Mouse (Mus musculus) C2C12 (cell line): ENCODE measurements around the gene Vash2. TPM values are rescaled to one million over a fixed set of nuclear protein-coding genes. Genes with fewer than 3 reads are reported as not detected.

Experiments
- H3K27me3 ChIP-seq: one replicate; pipeline ENCODE4 v1.6.1; 2011; ENCODE audit not compliant: control insufficient read depth, insufficient read depth, insufficient read length
- H3K36me3 ChIP-seq: one replicate; pipeline ENCODE4 v1.6.1; 2011; ENCODE audit not compliant: control insufficient read depth, insufficient read depth
- H3K4me3 ChIP-seq: one replicate; pipeline ENCODE4 v1.5.1; 2011; ENCODE audit warnings: mild to moderate bottlenecking, control low read depth; ENCODE audit not compliant: poor library complexity, insufficient read depth, severe bottlenecking
- H3K79me2 ChIP-seq: one replicate; pipeline ENCODE4 v1.6.1; 2011; ENCODE audit not compliant: control insufficient read depth, insufficient read depth
- H3K79me3 ChIP-seq: one replicate; pipeline ENCODE4 v1.6.1; 2011; ENCODE audit warnings: low read depth, control low read depth
- H3ac ChIP-seq: one replicate; pipeline ENCODE3; 2011; ENCODE audit warnings: low read depth; ENCODE audit not compliant: control insufficient read depth, insufficient read length
- CEBPB ChIP-seq: IDR thresholded peaks from one replicate; pipeline ENCODE4 v1.6.1; 2011; ENCODE audit warnings: low read depth, mild to moderate bottlenecking, control low read depth, moderate library complexity
- CTCF ChIP-seq: IDR thresholded peaks from one replicate; pipeline ENCODE4 v1.5.1; 2011; ENCODE audit not compliant: control insufficient read depth, insufficient read depth, insufficient read length
- FOSL1 ChIP-seq: IDR thresholded peaks from one replicate; pipeline ENCODE4 v1.8.0; 2011; ENCODE audit warnings: mild to moderate bottlenecking, low read length; ENCODE audit not compliant: poor library complexity, insufficient read depth, severe bottlenecking
- MAX ChIP-seq: IDR thresholded peaks from one replicate; pipeline ENCODE4 v1.6.1; 2011; ENCODE audit warnings: mild to moderate bottlenecking, control low read depth
- MYOD1 ChIP-seq: IDR thresholded peaks from one replicate; pipeline ENCODE4 v1.6.1; 2011; ENCODE audit warnings: low read depth; ENCODE audit not compliant: control insufficient read depth, insufficient read length
- MYOG ChIP-seq: IDR thresholded peaks from one replicate; pipeline ENCODE4 v1.6.1; 2011; ENCODE audit not compliant: control insufficient read depth, insufficient read length; ENCODE audit errors: extremely low read depth
- USF1 ChIP-seq: IDR thresholded peaks from one replicate; pipeline ENCODE4 v1.6.1; 2011; ENCODE audit warnings: low read depth, mild to moderate bottlenecking, control low read depth, moderate library complexity
- polyA plus RNA-seq: library from polyadenylated mRNA; unstranded; fragments of >200 nt; fragmentation: generic; extraction: Trizol; gene quantifications from one replicate; pipeline ENCODE4 v1.2.1, GENCODE M21; 2012; ENCODE audit warnings: missing spikeins

Vash2 gene
- polyA plus RNA-seq, 1 experiment, result 15.6 TPM

DNA sequence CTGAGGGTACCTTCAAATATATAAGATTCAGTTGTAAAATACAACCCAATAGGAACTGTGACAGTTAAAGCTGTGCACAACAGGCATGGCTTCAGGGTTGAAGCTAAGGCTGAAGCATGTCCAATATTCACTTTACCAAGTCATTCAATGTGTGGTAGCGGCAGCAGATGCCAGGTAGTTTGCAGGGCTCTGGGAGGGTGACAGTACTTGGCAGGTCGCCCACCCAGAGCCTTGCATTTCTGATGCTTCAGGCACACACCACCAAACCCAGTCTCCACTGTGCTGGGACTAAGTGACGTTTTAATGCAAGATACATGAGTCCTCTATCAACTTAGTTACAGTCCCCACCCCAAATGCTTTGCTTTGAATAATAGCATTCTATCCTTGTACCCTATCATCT lies 21.6 kb upstream of the Vash2 start:
- H3K4me3 ChIP-seq, result no peak overlapping the region
- no peak overlapping the region for H3ac ChIP-seq
- no peaks in the 10 kb centered on the region for H3K27me3 ChIP-seq
- H3K36me3 ChIP-seq, result peaks cover 29% of the 10 kb centered on the region
- H3K79me2 ChIP-seq, result no peaks in the 10 kb centered on the region
- no peaks in the 10 kb centered on the region for H3K79me3 ChIP-seq
- TF ChIP-seq USF1 (no peak), MYOG (no peak), MYOD1 (no peak), MAX (no peak), FOSL1 (no peak), CTCF (no peak), CEBPB (no peak)

DNA sequence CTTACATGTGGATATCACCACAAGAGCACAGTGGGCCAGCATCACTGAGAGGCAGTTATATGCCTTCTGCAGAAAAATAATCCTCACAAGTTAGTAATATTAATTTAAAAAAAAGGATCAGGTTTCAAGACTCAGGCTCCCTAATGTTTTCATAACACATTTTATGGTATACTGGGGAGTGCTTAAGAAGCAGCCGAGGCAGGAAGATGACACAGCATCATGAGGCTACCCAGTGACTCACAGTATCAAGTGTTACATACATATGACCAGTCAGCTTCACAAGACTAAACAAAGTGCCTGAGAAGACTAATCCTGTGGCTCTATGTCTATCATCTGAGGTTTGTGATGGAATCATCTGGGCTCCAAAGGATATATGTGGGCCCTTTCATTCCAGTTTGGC lies 18.9 kb upstream of the Vash2 start:
- no peaks in the 10 kb centered on the region for H3K79me3 ChIP-seq
- H3K36me3 ChIP-seq, result peaks cover 10% of the 10 kb centered on the region
- TF ChIP-seq USF1, result no peak
- TF ChIP-seq FOSL1, result peak; percentile 18
- peak; percentile 30 for TF ChIP-seq MAX
- TF ChIP-seq MYOG, result no peak
- no peak for TF ChIP-seq CTCF
- TF ChIP-seq MYOD1, result peak; percentile 36
- no peak for TF ChIP-seq CEBPB
- H3K27me3 ChIP-seq, result no peaks in the 10 kb centered on the region
- no peaks in the 10 kb centered on the region for H3K79me2 ChIP-seq
- no peak overlapping the region for H3ac ChIP-seq
- H3K4me3 ChIP-seq, result no peak overlapping the region

DNA sequence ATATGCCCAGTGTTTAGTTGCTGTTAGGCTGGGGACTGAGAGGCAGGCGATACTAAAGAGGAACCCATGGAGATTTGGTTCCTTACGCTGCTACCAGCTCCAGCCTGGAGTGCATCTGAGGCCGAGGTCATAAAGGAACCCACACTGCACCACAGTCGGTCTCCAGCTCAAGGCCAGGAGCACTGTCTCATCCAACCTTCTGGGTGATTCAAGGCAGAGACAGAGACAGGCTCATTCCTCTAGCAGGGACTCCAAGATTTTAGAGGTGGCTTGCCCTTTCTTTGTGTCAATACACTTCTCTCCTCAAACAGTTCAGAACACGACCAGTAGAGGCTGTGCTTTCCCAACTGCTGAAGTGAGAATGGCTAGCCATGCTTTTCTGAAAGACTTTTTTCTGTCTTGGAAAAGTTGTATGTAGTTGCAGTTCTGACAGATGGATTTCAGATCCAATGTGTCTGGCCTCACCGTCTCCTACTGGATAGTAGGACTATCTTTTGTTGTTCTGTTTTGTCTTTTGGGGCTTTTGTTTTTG lies 17.3 kb upstream of the Vash2 start:
- H3K79me3 ChIP-seq, result no peaks in the 10 kb centered on the region
- H3K79me2 ChIP-seq, result no peaks in the 10 kb centered on the region
- no peaks in the 10 kb centered on the region for H3K27me3 ChIP-seq
- TF ChIP-seq FOSL1 (no peak), MAX (no peak)
- no peaks in the 10 kb centered on the region for H3K36me3 ChIP-seq
- H3ac ChIP-seq, result no peak overlapping the region
- H3K4me3 ChIP-seq, result no peak overlapping the region

DNA sequence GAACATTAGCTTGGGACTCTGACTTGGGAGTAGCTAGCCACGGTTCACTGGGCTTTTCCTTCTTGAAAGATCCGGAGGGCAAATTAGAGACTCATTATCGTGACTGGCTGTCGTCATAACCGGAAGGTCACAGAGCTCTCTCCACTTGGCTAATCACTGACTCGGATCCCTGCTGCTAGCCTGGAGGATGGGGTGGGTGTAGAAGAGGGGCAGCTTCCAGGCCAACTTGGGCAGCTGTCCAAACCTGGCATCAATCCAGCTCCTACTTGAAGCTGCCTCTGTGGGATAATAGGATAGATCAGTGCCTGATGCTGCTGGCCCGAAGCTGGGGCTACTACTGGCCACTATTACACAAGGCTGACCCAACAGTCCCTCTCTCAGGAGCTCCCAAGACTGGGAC lies 16.5 kb upstream of the Vash2 start:
- H3K4me3 ChIP-seq, result no peak overlapping the region
- no peaks in the 10 kb centered on the region for H3K27me3 ChIP-seq
- no peaks in the 10 kb centered on the region for H3K79me2 ChIP-seq
- TF ChIP-seq MAX (no peak), CTCF (no peak), CEBPB (no peak), MYOD1 (no peak), USF1 (no peak), FOSL1 (no peak), MYOG (no peak)
- no peaks in the 10 kb centered on the region for H3K36me3 ChIP-seq
- H3ac ChIP-seq, result no peak overlapping the region
- H3K79me3 ChIP-seq, result no peaks in the 10 kb centered on the region

DNA sequence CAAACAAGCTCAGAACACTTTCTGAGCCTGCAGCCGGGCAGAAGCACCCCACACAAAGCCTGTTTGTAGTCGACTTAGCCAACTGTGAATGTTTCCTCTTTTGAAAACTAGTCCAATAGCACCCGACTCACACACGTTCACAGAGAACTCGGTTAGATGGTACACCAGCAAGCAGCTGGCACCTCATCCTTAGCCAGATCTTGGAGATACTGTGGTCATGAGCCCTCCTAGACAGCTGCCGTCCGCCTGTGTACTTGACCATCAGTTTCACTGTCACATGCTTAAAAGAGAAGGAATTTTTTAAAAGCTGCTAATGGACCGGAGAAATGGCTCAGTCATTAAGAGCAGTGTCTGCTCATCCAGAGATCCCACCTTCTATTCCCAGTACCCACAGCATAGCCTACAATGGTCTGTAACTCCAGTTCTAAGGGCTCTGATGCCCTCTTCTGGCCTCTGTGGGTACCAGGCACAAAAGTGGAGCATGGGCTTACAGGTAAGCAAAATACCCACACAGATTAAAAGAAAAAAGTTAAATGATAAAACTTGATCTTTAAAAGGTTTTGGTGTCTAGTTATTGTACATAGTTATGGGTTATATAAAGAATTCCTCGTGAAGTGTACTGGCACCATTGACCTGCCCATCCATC lies 10.5 kb upstream of the Vash2 start:
- no peaks in the 10 kb centered on the region for H3K79me2 ChIP-seq
- no peaks in the 10 kb centered on the region for H3K79me3 ChIP-seq
- no peaks in the 10 kb centered on the region for H3K36me3 ChIP-seq
- H3K4me3 ChIP-seq, result no peak overlapping the region
- H3ac ChIP-seq, result no peak overlapping the region
- H3K27me3 ChIP-seq, result no peaks in the 10 kb centered on the region
- no peak for TF ChIP-seq MYOG
- no peak for TF ChIP-seq MAX
- TF ChIP-seq CTCF, result no peak
- TF ChIP-seq MYOD1, result no peak
- no peak for TF ChIP-seq USF1
- TF ChIP-seq FOSL1, result no peak
- no peak for TF ChIP-seq CEBPB

DNA sequence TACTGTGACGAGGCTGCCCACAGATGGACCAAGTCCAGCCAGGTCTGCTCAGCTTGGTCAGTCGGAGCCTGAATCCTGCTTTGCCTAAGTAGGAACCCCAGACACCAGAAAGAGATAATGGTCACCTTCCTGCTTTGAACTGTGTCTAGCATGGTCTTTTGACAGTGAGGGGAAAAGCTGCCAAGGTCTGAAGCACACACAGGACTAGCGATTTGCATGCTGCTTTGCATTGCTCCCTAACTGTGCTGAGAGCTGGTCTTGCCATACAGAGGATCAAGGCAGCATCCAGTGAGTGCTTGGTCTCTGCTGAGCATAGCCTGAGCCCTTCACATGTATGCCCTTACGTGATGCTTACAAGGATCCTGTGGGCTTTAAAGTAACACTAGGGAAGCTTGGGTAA lies 2.3 kb upstream of the Vash2 start:
- Histone ChIP-seq H3K79me2 (peaks cover 24% of the 10 kb centered on the region), H3K27me3 (no peaks in the 10 kb centered on the region), H3K36me3 (no peaks in the 10 kb centered on the region), H3ac (no peak overlapping the region), H3K4me3 (no peak overlapping the region), H3K79me3 (peaks cover 5% of the 10 kb centered on the region)
- TF ChIP-seq CEBPB (no peak), USF1 (no peak), MAX (no peak), MYOD1 (no peak), CTCF (no peak), MYOG (no peak), FOSL1 (no peak)
